Mouse (Mus musculus): ENCODE measurements around the gene Slc12a3.
A peak's percentile ranks its signal among the peaks of the same experiment; 100 is the strongest.

The Slc12a3 gene

DNA sequence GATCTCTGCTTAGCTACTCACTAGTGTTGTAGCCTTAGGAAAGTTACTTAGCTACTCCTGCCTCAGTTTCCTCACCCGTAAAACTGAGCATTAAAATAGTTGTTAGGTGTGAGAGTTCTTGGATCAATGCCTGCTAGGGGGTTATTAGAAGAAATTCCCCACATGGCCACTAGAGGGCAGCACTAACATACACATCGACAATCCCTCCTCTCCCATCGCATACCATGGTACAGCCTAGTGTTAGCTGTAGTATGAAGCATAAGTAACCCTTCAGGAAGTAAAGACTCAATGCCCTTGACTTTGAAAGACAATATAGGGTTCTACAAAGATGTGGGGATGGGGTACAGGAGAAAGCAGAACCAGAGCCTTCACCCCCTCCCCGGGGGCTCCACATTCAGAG is 1.7 kb downstream of the Slc12a3 start:
- peak in 1 of 2 experiments; percentile 79 for DNase-seq (ENCODE audit: inconsistent age in 2 of 2, low spot score in 1 of 2)

DNA sequence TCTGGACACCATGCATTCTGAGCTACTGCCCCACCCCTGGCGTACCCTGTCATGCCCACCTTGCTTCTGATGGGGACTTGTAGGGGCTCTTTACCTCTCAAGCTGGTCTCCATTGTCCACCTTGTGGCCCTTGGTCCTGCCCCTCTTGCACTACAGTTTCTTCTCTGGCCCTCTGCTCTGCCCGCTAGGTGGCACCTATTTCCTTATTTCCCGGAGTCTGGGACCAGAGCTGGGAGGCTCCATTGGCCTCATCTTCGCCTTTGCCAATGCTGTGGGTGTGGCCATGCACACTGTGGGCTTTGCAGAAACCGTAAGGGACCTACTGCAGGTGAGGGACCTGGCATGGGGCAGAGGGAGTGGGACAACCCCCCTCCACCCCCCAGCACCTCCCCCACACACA is 4.3 kb downstream of the Slc12a3 start:
- no peak for DNase-seq (ENCODE audit: inconsistent age in 2 of 2, low spot score in 1 of 2)

DNA sequence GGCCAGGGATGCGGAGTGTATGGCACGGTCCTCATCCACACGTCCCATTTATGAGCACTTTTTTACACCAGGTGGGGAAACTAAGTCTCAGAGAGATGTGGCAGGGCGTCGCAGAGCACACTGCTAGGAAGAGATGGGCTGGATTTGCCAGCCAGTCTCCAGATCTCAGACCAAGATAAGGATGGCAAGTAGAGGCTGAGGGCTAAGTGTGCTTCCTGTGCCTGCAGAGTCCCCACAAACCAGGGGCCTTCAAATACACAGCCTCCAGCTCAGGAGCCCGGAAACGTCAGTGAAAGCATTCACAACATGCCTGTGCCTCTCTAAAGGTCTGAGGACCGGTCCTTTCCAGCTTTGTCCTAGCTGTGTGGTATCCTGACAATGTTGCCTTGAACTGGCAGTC is 8.6 kb downstream of the Slc12a3 start:
- DNase-seq (ENCODE audit: inconsistent age in 2 of 2, low spot score in 1 of 2): no peak

DNA sequence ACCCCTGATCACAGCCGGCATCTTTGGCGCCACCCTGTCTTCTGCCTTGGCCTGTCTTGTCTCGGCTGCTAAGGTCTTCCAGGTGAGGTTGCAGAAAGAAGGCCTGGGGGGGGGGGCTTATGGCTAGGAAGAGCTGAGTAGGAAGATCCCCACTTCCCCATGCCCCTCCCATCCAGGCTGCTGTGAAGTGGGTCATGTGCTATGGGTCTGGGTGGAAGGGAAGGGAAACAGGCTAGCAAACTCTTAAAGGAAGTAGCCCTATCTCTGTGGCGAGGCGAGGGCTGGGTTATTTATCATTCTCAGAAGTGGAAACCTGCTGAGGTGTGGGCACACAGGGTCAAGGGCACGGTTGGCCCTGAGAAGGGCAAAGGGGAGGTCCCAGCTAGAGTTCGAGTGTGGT is 11.8 kb downstream of the Slc12a3 start:
- no peak for DNase-seq (ENCODE audit: inconsistent age in 2 of 2, low spot score in 1 of 2)

DNA sequence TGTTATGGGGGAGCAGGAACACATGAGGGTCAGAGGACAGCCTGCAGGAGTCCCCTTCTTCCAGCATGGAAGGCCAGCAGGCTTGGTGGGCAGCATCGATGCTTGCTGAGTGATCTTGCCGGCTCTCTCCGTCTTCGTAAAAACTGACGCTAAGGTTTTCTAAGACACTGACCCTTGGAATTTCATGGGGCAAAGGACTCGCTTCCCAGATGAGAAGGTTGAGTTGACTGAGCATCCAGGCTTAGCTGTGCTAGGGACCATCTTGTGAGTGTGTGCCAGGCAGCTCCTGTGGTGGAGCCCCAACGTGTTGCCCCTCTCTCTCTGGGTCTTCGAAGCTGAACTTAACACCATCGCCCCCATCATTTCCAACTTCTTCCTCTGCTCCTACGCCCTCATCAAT is 13.7 kb downstream of the Slc12a3 start:
- DNase-seq (ENCODE audit: inconsistent age in 2 of 2, low spot score in 1 of 2): no peak

DNA sequence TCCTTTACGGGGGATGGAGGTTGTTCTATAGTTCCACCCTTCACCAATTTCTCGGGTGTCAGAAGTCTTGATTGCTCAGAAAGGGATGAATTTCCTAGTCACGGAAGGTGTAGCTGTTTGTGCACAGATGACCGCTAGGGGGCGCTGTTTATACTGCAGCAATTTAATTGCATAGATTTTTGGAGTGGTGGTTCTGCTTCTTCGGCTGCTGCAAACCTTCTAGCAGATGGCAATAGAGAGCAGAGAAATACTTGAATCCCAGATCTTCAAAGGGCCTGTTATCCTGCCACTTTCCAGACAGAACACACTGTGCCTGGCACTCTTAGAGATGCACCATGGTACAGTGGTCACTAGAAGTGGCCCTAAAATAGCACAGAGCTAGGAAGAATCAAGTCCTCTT is 14.3 kb downstream of the Slc12a3 start:
- DNase-seq (ENCODE audit: inconsistent age in 2 of 2, low spot score in 1 of 2): peak; percentile 77 to 94

DNA sequence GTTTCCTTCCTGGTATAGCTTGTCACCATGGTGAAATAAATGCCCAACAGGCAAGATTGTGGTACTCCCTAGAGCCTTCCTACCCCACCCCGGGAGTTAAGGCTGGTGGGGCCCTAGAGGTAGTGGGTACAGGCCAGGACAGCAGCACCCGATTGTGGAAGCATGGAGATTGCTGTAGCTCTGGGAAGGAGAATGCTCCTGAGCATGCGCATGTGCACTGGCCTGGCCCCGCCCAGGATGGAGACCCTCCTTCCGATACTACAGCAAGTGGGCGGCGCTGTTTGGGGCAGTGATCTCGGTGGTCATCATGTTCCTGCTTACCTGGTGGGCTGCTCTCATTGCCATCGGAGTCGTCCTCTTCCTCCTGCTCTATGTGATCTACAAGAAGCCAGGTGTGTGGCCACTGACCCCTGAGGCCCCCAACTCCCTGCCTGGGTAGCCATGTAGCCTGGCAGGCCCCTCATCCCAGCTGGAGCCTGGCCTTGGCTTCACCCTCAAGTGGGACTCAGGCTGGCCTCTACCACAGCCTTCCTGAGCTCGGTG is 14.8 kb downstream of the Slc12a3 start:
- DNase-seq (ENCODE audit: inconsistent age in 2 of 2, low spot score in 1 of 2): no peak

DNA sequence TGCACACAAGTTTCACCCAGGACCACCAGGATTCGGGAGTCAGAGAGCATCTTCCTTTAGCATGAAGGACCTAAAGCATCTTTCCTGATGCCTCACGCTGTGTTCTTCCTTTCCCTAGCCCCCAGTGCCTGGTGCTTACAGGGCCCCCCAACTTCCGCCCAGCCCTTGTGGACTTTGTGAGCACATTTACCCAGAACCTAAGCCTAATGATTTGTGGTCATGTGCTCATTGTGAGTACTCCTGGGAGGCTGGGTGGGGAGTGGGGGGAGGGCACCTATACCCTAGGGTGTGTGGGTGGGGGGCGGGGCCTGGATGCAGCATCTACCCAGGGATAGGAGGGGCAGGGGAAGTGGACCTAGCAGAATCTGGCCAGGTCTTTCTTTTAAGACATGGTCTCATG is 16.7 kb downstream of the Slc12a3 start:
- DNase-seq (ENCODE audit: inconsistent age in 2 of 2, low spot score in 1 of 2): no peak

DNA sequence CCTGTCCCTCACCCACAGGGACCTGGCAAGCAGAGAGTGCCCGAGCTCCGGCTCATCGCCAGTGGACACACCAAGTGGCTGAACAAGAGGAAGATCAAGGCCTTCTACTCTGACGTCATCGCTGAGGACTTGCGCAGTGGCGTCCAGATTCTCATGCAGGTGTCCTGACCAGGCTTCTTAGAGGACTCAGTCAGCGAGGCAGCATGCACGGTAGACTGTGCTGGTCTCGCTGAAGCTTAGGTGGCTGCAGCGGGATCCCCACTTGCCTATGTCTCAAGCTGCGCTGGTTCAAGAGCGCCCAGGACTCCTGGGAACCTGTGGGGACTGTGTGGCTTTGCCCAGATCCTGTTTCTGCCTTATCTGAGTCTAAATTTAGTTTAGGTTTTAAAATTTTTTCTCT is 17.3 kb downstream of the Slc12a3 start:
- no peak for DNase-seq (ENCODE audit: inconsistent age in 2 of 2, low spot score in 1 of 2)

DNA sequence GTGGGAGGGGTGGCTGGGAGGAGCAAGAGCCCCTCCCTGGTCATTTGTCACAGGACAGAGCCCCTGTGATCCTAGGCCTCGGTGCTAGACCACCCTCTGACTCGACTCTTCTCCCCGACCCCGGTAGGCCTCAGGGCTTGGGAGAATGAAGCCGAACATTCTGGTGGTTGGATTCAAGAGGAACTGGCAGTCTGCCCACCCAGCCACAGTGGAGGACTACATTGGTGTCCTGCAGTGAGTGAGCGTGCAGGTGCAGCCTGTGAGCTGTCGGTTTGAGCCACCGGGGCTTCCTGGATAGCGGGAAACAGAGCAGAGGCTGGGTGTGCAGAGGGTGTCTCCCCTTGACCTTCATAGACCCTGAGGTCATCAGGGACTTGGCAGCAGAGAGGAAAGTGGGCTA is 19.4 kb downstream of the Slc12a3 start:
- no peak for DNase-seq (ENCODE audit: inconsistent age in 2 of 2, low spot score in 1 of 2)

DNA sequence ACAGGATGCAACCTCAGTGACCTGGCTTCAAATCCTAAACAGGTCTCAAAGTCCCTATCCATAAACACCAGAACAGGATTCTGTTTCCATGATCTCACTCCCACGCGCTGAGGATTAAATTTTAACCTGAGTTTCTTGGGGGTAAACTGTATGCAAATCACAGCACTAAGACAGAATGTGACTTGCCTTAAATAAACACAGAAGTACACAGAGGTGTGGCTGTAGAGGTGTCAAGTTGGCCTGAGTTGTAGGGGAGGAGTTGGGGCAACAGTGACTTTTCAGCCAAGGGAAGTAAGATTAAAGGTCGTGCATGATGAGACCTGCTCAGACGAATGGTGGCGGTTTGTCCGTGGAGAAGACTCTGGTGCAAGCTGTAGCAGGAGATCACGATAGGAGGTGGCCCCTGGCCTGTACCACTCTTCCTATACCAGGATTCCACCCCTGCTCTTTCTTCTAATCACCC is 25.1 kb downstream of the Slc12a3 start:
- DNase-seq (ENCODE audit: inconsistent age in 2 of 2, low spot score in 1 of 2): no peak

DNA sequence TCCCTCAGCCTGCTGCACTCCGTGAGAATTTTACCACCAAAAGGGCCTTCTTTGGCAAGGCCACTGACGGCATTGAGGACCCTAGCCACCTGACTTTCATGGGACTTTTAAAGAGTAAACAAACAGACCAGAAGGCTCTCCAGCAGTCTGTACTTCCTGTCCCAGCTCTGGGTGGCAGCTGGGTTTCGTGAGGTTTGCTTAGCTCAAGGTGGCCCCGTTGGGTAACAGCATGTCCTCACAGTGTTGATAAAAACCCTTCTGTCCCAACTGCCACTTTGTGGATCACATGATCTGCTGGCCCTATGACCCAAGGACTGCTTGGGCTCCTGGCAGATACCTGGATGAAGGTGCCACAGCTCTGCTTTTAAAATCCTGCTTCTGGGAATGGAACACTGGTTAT is 25.6 kb downstream of the Slc12a3 start:
- no peak for DNase-seq (ENCODE audit: inconsistent age in 2 of 2, low spot score in 1 of 2)

DNA sequence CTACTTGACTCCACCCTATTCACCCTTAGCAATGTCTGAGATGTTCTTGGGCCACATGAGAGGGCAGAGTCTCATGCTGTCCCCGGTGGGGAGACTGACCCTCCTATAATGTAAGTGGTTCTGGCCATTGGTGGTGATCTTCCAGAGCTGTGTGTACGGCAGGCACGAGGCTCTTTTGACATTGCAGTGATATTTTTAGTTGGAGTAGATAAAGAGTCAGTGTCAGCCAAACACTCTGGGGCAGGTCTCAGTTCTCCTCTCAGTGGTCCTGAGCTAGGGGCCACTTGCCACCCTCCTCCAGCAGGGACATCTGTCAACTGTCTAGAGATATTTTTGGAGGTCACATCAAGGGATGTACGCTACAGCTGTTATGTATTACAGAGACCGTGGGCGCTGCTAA is 28.2 kb downstream of the Slc12a3 start:
- DNase-seq (ENCODE audit: inconsistent age in 2 of 2, low spot score in 1 of 2): no peak

DNA sequence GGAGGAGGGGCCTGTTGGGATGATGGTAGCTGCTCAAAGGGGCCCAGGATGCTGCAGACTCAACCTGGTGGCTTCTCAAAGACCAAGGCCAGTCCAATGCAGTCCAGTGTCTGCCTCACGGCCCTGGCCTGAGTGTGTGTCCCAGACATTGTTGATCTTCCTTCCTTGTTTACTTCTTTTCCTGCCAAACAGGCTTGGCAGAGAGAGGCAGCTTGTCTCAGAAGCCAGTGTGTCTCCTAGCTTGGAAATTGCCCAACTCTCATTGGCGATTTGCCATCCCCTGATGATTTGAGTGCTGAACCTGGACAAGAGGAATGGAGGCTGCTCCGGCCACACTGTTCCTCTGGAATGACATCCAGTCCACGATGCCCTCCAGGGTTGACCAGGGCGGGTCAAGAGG is 29.5 kb downstream of the Slc12a3 start:
- peak; percentile 86 to 95 for DNase-seq (ENCODE audit: inconsistent age in 2 of 2, low spot score in 1 of 2)

DNA sequence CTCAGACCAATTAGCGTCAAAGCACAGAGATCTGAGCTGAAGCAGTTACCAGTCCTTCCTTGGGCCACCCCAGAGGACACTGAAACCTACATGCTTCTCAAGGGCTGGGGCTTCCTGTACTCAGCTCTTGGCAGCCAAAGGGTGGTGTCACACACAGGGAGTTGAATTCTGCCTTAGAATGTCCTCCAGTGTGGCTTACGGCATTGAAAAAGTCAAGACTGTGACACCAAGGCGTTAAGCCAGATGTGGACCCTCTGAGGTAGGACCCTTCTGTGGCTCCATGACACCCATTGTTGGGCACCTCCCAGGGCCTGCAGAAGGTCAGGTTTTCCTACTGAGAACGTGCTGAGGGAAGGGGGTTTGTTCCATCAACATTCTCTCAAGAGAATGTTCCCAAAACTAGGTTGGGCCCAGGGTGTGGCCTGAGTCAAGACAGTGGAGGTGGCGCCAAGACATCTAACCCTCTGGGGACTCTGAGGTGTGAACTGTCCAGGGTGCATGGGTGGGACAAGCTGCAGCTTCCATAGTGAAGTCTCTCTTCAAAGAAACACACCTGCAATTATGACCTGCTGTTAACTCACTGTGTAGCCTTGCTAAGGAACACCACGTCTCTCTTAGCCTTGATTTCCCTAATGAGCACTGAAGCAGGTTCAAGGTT is 32.9 kb downstream of the Slc12a3 start:
- no peak for DNase-seq (ENCODE audit: inconsistent age in 2 of 2, low spot score in 1 of 2)

DNA sequence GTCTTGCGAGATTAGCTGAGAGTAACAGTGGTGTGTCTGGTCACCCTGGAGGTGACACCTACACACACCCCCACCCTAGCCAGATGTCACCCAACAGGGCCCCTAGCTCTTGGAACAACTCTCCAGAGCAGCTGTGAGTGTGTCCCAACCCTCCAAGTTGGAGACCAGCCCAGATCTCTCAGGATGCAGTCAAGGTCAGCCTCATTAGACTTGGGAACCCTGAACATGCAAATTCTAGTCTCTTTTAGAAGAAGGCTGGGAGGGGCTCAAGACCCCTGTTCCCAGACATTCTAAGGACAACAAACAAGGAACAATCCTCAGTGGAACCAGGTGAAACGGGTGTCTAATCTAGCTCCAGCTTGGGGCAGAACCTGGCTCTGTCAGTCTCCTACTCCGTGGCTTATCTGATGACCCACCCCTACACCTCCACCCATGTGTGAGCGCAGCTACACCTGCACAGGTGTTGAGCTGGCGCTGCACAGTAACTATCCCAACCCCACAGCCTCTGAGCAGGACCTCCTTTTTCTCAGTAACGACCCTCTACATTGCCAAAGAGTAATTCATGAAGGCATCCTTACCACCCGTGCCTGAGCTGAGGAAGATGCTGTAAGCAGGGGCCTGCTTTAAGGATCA is 33.7 kb downstream of the Slc12a3 start:
- peak; percentile 29 to 73 for DNase-seq (ENCODE audit: inconsistent age in 2 of 2, low spot score in 1 of 2)

DNA sequence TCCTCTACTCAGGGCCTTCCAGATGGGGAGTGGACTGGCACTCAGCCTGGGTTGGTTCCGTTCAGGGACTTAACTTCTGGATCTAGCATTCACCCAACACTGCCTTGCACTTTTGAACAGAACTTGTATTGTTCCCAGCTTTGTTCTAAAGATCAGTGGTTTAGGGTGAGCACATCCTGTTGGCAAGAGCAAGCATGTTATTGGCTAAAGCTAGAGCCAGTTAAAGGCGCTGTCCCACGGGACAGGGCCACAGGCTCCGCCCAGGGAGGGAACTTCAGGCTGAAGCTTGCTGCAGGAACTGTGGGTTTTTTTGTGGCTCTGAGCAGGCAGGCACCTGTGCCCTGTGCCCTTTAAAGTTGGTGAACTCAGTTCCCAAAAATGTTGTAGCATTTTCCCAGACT is 34.3 kb downstream of the Slc12a3 start:
- DNase-seq (ENCODE audit: inconsistent age in 2 of 2, low spot score in 1 of 2): peak; percentile 73 to 87

DNA sequence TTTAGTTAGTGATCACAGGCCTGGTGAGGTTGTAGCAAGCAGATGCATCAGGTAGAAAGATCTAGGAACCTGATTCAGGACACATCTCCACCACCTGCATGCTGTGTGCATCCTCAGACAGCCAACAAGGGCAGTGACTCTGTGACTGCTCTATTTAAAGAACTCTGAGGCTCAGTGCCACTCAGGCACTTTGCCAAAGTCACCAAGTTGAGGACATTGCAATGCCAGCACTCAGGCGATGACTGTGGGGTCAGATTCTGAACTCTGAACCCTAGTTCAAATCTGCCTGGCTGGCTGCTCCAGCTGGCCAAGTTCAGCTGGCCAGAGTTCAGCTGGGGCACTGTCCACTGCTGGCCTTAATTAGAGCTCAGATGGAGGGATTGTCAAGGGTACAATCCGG is 34.9 kb downstream of the Slc12a3 start:
- peak; percentile 65 to 85 for DNase-seq (ENCODE audit: inconsistent age in 2 of 2, low spot score in 1 of 2)

DNA sequence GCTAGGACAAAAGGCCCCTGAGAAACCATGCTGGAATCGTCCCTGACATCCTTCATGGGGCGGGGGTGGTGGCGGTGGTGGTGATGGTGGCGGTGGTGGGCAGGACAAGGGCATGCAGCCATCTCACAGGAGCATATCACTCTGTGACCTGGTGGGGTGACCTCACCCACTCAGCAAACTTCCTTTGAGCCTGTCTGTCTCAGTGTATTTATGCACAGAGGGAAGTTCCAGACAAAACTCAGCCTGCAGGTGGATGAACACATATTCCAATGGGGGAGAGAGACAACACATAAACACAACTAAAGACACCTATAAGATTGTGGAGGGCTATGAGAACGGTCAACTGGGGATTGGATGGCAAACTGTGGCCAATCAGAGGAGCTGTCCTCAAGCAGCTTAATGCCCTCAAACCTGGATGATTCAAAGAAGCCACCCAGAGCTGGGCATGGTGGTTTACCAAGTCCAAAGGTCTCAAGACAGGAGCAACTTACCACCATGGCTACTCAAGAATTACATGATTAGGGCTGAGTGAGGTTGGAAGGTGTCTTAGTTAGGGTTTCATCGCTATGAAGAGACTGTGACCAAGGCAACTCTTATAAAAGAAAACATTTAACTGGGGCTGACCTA is 35.8 kb downstream of the Slc12a3 start:
- no peak for DNase-seq (ENCODE audit: inconsistent age in 2 of 2, low spot score in 1 of 2)

DNA sequence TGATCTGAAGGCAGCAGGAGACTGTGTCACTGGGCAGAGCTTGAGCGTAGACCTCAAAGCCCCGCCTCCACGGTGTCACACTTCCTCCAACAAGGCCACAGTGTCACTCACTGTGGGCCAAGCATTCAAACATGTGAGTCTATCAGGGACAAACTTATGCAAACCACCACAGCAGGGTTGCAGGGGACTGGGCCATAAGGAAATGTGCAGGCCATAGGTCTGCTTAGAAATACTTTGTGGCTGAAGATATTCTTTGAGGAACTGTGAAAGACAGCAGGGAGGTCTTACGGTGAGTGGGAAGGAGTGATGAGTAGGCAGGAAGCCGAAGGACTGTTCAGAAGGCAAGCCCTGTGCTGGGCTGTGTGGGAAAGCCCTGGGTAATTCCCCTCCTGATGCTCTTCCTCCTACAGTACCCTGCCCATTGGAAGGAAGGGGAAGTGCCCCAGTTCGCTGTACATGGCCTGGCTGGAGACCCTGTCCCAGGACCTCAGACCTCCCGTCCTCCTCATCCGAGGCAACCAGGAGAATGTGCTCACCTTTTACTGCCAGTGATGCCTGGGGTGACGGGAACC is 36.5 kb downstream of the Slc12a3 start:
- peak; percentile 34 to 81 for DNase-seq (ENCODE audit: inconsistent age in 2 of 2, low spot score in 1 of 2)

DNA sequence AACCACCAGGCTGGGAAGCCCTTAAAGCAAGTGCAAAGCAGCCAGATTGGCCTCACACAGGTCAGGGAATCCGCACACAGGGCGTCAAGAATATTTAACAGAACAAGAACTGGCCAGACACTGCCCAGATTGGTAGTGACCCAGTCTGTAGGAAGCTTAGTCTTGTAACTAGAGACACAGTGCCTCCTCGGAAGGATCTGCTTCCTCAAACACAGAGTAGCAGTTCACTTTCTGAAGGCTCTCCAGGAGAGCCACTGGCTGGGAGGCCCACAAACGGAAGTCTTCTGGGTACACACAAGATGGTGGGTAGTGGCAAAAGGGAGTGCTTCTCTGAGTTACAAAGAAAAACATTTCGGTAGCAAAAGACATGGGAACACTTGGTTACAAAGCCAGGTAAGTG is 41.8 kb downstream of the Slc12a3 start:
- DNase-seq (ENCODE audit: inconsistent age in 2 of 2, low spot score in 1 of 2): no peak

All from adrenal gland, adult (tissue).